ENCODE assay signal across 9 mouse cellular contexts in the genomic region with DNA sequence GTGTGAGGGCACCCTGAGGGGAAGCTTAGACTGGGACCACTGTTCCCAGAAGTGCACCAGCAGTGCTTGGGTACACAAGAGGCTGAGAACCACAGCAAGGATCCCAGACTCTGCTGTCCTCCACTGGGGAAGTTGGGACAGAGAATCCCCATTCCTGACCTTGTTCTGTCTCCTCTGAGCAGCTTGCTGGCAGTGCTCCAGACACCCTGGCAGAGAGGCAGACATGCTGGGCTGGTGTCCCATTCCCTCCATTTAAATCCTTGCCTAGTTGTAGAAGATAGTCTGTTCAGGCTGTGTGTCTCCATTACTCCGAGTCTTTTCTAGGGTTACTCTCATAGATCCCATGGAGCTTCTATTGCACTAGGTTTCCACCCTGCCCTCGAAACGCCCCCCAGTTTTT.
A peak's percentile ranks its signal among the peaks of the same experiment; 100 is the strongest.
DNase-seq lines count a peak whose midpoint lies in the region; ATAC-seq lines count a peak whose summit lies in the region.
"Had no signal": no experiment of that assay in that cellular context is flagged by ENCODE, and none has a peak within 500 bp of the region (broad histone marks: within the 10 kb centered on the region; RNA-seq: fewer than 3 reads in every experiment).

No protein-coding gene starts in this region.

- H3K27me3 ChIP-seq in heart, embryonic 12.5 days (replicated peaks), result no peaks in the 10 kb centered on the region
- H3K27me3 ChIP-seq in hindbrain, embryonic 11.5 days (ENCODE audit: control insufficient read depth, insufficient read depth, low read length), result no peaks in the 10 kb centered on the region
- H3K27me3 ChIP-seq: neural tube, embryonic 15.5 days had no signal

- H3K4me3 ChIP-seq in heart, embryonic 12.5 days, result no peak overlapping the region
- no peak overlapping the region for H3K4me3 ChIP-seq in hindbrain, embryonic 11.5 days (ENCODE audit: low read depth, low read length)
- H3K4me3 ChIP-seq: neural tube, embryonic 15.5 days had no signal

- no peaks in the 10 kb centered on the region for H3K4me1 ChIP-seq in heart, embryonic 12.5 days (replicated peaks)
- H3K4me1 ChIP-seq in hindbrain, embryonic 11.5 days (replicated peaks; ENCODE audit: control insufficient read depth, insufficient read depth, low read length), result no peaks in the 10 kb centered on the region
- H3K4me1 ChIP-seq: neural tube, embryonic 15.5 days had no signal

- DNase-seq in heart, adult 18-20 months, result peak; percentile 77
- DNase-seq in ovary, postnatal 36 days (ENCODE audit: low spot score), result peak; percentile 50
- no peak for DNase-seq in ovary, postnatal 10 days (ENCODE audit: low spot score)
- peak; percentile 78 to 84 for DNase-seq in cerebellum, adult 18-20 months
- no peak for DNase-seq in frontal cortex, postnatal 25 days (ENCODE audit: low spot score in 2 of 2)
- DNase-seq in hindbrain, embryonic 11.5 days (ENCODE audit: low spot score), result no peak

- H3K4me2 ChIP-seq in heart, embryonic 12.5 days, result no peak overlapping the region
- no peak overlapping the region for H3K4me2 ChIP-seq in hindbrain, embryonic 11.5 days (replicated peaks; ENCODE audit: low read depth, low read length)
- H3K4me2 ChIP-seq: neural tube, embryonic 15.5 days had no signal

- no peaks in the 10 kb centered on the region for H3K9me3 ChIP-seq in heart, embryonic 12.5 days (replicated peaks)
- no peaks in the 10 kb centered on the region for H3K9me3 ChIP-seq in hindbrain, embryonic 11.5 days (ENCODE audit: control insufficient read depth, low read length)
- H3K9me3 ChIP-seq: neural tube, embryonic 15.5 days had no signal

- WGBS in heart, embryonic 12.5 days, result 73% methylated on average over 3 of the region's 3 CpGs
- 76% methylated on average over 3 of the region's 3 CpGs for WGBS in hindbrain, embryonic 11.5 days

- no peak for ATAC-seq in heart, embryonic 12.5 days (ENCODE audit: insufficient number of reproducible peaks, low FRiP score)
- 0 out of 2 replicates have a peak, but pooled peaks have one; percentile 31 for ATAC-seq in monocyte, adult 5-6 weeks (replicated peaks; ENCODE audit: insufficient number of reproducible peaks, low FRiP score, low TSS enrichment, poor library complexity, severe bottlenecking)
- ATAC-seq in hindbrain, embryonic 11.5 days (ENCODE audit: low FRiP score), result no peak

- H3K36me3 ChIP-seq in heart, embryonic 12.5 days, result no peaks in the 10 kb centered on the region
- H3K36me3 ChIP-seq in hindbrain, embryonic 11.5 days (ENCODE audit: control insufficient read depth, insufficient read depth, low read length), result no peaks in the 10 kb centered on the region
- H3K36me3 ChIP-seq: neural tube, embryonic 15.5 days had no signal

- H3K9ac ChIP-seq in heart, embryonic 12.5 days, result no peak overlapping the region
- no peak overlapping the region for H3K9ac ChIP-seq in hindbrain, embryonic 11.5 days (ENCODE audit: low read depth, low read length)
- H3K9ac ChIP-seq: neural tube, embryonic 15.5 days had no signal

- H3K27ac ChIP-seq in heart, embryonic 12.5 days (ENCODE audit: poor library complexity, severe bottlenecking), result no peak overlapping the region
- H3K27ac ChIP-seq in hindbrain, embryonic 11.5 days (ENCODE audit: low read depth, low read length), result no peak overlapping the region
- H3K27ac ChIP-seq: neural tube, embryonic 15.5 days had no signal

Comparison
In these comparisons a context has a peak if more than half of its experiments do, and no peak if none do; other contexts are left out.
1. DNase-seq: peak in heart, adult 18-20 months (2 of 2), ovary, postnatal 36 days (single experiment) and cerebellum, adult 18-20 months (2 of 2); none in ovary, postnatal 10 days (single experiment), frontal cortex, postnatal 25 days (0 of 2) and hindbrain, embryonic 11.5 days (single experiment).